Mouse (Mus musculus) cortical plate, adult 2 months (tissue): ENCODE data around the gene Ncaph.

Experiments
- CTCF ChIP-seq: fragments of 200-500 bp; IDR thresholded peaks from 2 replicates; pipeline ENCODE4 v1.5.1; 2011; ENCODE audit warnings: mild to moderate bottlenecking, control low read depth, low read length; ENCODE audit not compliant: insufficient read depth; ENCODE audit errors: extremely low read depth
- POLR2A ChIP-seq: fragments of 200-500 bp; IDR thresholded peaks from 2 replicates; pipeline ENCODE4 v1.6.1; 2011; ENCODE audit warnings: mild to moderate bottlenecking, low read length, control low read depth; ENCODE audit not compliant: insufficient read depth; ENCODE audit errors: extremely low read depth

DNA sequence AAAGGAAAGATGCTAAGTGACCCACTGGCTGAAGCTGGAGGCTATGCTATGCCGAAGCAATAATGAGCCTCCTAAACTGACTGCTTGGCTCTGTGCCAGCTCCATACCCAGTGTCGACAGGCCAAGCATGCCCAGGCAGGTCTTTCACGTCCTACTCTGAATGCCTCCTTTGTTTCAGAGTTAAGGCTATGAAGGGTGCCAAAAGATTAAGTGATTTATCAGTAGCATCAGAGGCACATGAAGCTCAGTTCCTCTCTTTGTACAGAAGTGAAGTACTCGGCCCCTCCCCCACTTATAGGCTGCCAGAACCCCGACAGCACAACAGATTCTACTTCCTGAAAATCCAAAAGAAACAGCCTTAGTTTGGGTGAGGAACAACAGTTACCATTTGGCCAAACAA is 3.2 kb upstream of the Ncaph start:
- TF ChIP-seq CTCF (no peak), POLR2A (no peak)
